Mouse (Mus musculus): ENCODE measurements around the gene Stum. TPM values are rescaled to one million over a fixed set of nuclear protein-coding genes. Genes with fewer than 3 reads are reported as not detected.

Stum gene
- total RNA-seq, 1 experiment from 2014 or later: 0.33 TPM

GRCm38 (mm10) chr1:180386951-180387749 lies 96.2 kb downstream of the Stum start:
- DNase-seq: peak; percentile 100

GRCm38 (mm10) chr1:180385308-180385707 lies 98.0 kb downstream of the Stum start:
- DNase-seq: no peak

DNA sequence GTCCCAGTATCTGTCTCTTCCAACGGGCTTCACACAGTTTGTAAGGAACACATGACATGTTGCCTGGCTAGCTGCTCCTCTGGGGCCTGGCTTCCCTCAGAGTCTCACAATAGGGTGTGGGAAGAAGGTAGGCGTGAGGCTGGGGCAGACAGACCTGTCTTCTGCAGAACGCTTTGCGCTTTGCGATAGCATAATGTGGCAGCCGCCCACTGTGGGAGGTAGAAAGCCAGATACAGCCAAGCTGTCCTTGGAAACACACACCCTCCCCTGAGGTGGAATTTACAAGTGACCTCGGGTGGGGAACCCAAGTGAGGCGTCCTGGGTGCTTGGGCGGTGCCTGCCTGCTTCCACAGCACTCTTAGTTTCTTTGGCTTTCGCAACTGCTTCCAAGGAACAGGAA lies 98.8 kb downstream of the Stum start:
- no peak for DNase-seq

GRCm38 (mm10) chr1:180383884-180384283 lies 99.4 kb downstream of the Stum start:
- DNase-seq: no peak

Other genes starting within 250 kb of the Stum start
- 26.6 and 30.4 TPM in 2 replicates for gene Psen2, start 220.1 kb downstream of the Stum start, total RNA-seq (2021)
- gene Itpkb, start 153.0 kb downstream of the Stum start, total RNA-seq (2021): 63.9 and 71.4 TPM in 2 replicates
- gene Parp1, start 85.4 kb upstream of the Stum start, total RNA-seq (2021): 92.8 TPM in 2 replicates
- 6.9 and 7.2 TPM in 2 replicates for gene Lin9, start 157.6 kb upstream of the Stum start, total RNA-seq (2021)
- not detected in 2 replicates for gene Mixl1, start 213.5 kb upstream of the Stum start, total RNA-seq (2021)
- 41.8 and 43.0 TPM in 2 replicates for gene Acbd3, start 242.5 kb upstream of the Stum start, total RNA-seq (2021)